Mouse (Mus musculus) monocyte, adult 5-6 weeks (primary cell): ENCODE data around the gene Dcaf7. TPM values are rescaled to one million over a fixed set of nuclear protein-coding genes. Genes with fewer than 3 reads are reported as not detected.
"Not testable (repeated sequence)": the region's sequence is repeated elsewhere in the genome, so short reads cannot be mapped to it uniquely, and the experiment has no call there.

Source experiments
- ATAC-seq: fragments of 153-309, 156-312 bp; replicated peaks from 2 replicates; pipeline ENCODE4 v1.8.0; 2017; ENCODE audit warnings: mild to moderate bottlenecking; ENCODE audit not compliant: low TSS enrichment, insufficient number of reproducible peaks, severe bottlenecking, poor library complexity, low FRiP score
- total RNA-seq: library from RNA; stranded (forward); fragments of 200-1000, 200-491, 200-594 nt; gene quantifications from 3 replicates; pipeline ENCODE4 v1.2.3, GENCODE M21; 2017

Gene Dcaf7
- 35.3 to 62.0 TPM (median 35.7 TPM) in 3 replicates for total RNA-seq

GRCm38 (mm10) chr11:106036548-106037417 is at the start of gene Dcaf7:
Gene Dcaf7, plus strand, starts transcription at chr11:106036872.
- peak; percentile 92 for ATAC-seq

GRCm38 (mm10) chr11:105987446-105987845 is 49.2 kb upstream of the Dcaf7 start:
- no peak for ATAC-seq

- peak; percentile 64 for ATAC-seq
Observed at GRCm38 (mm10) chr11:105989446-105989845, 47.2 kb upstream of the Dcaf7 start.

GRCm38 (mm10) chr11:105990231-105990630 is 46.4 kb upstream of the Dcaf7 start:
- ATAC-seq, result peak; percentile 66

GRCm38 (mm10) chr11:105994375-105994774 is 42.3 kb upstream of the Dcaf7 start, which contains the start of gene Ace3:
Gene Ace3, plus strand, starts transcription at chr11:105994675.
- no peak for ATAC-seq

GRCm38 (mm10) chr11:106000062-106000461 is 36.6 kb upstream of the Dcaf7 start:
- no peak for ATAC-seq

- peak; percentile 42 for ATAC-seq
Observed at GRCm38 (mm10) chr11:106001718-106002117, 35.0 kb upstream of the Dcaf7 start.

GRCm38 (mm10) chr11:106004576-106004975 is 32.1 kb upstream of the Dcaf7 start:
- no peak for ATAC-seq

- no peak for ATAC-seq
Observed at GRCm38 (mm10) chr11:106005970-106006369, 30.7 kb upstream of the Dcaf7 start.

- ATAC-seq, result 0 out of 2 replicates have a peak, but pooled peaks have one; percentile 49
Observed at GRCm38 (mm10) chr11:106007821-106008220, 28.9 kb upstream of the Dcaf7 start, which contains the start of gene Kcnh6. Gene Kcnh6, plus strand, starts transcription at chr11:106008124.

- no peak for ATAC-seq
Observed at GRCm38 (mm10) chr11:106012711-106013110, 24.0 kb upstream of the Dcaf7 start.

GRCm38 (mm10) chr11:106013556-106014225 is 23.0 kb upstream of the Dcaf7 start:
- ATAC-seq, result no peak

GRCm38 (mm10) chr11:106016440-106016839 is 20.2 kb upstream of the Dcaf7 start:
- no peak for ATAC-seq

GRCm38 (mm10) chr11:106020051-106020763 is 16.5 kb upstream of the Dcaf7 start:
- ATAC-seq, result no peak

GRCm38 (mm10) chr11:106025774-106026173 is 10.9 kb upstream of the Dcaf7 start:
- no peak for ATAC-seq

GRCm38 (mm10) chr11:106026465-106027151 is 10.1 kb upstream of the Dcaf7 start:
- peak; percentile 76 for ATAC-seq

GRCm38 (mm10) chr11:106027607-106028006 is 9.1 kb upstream of the Dcaf7 start:
- peak; percentile 42 for ATAC-seq

- ATAC-seq, result not testable (repeated sequence)
Observed at GRCm38 (mm10) chr11:106032074-106032473, 4.6 kb upstream of the Dcaf7 start.
